In genomic region chr19:6969291-6969664, GRCm38 (mm10) we compare ENCODE assay signal across 8 mouse cellular contexts. TPM values are rescaled to one million over a fixed set of nuclear protein-coding genes. Genes with fewer than 3 reads are reported as not detected.
DNase-seq lines count a peak whose midpoint lies in the region; ATAC-seq and TF ChIP-seq lines count a peak whose summit lies in the region.

No protein-coding gene starts in this region.

- in situ Hi-C loops in ES-E14 (cut with MboI; ENCODE audit: low sequenced_read_pairs in 2 of 2, unreplicated experiment in 2 of 2): no loop called here

- peaks cover 46% of the 10 kb centered on the region for H3K4me1 ChIP-seq in heart, embryonic 13.5 days
- peaks cover 11 to 39% of the 10 kb centered on the region in 2 experiments; a peak in 3 of 4 replicates for H3K4me1 ChIP-seq in ES-E14 (ENCODE audit: control insufficient read depth in 2 of 2, insufficient read depth in 2 of 2, low read length in 2 of 2, poor library complexity in 1 of 2)
- peaks cover 63% of the 10 kb centered on the region for H3K4me1 ChIP-seq in hindbrain, embryonic 10.5 days (replicated peaks)
- H3K4me1 ChIP-seq in midbrain, embryonic 10.5 days: peaks cover 50% of the 10 kb centered on the region

- peaks cover 28% of the 10 kb centered on the region for H3K36me3 ChIP-seq in heart, embryonic 13.5 days
- peaks cover 21% of the 10 kb centered on the region for H3K36me3 ChIP-seq in ES-E14 (ENCODE audit: control insufficient read depth, insufficient read depth, low read length, poor library complexity, severe bottlenecking)
- H3K36me3 ChIP-seq in hindbrain, embryonic 10.5 days: peaks cover 22% of the 10 kb centered on the region
- H3K36me3 ChIP-seq in midbrain, embryonic 10.5 days: peaks cover 15% of the 10 kb centered on the region

- no peak for DNase-seq in heart, postnatal 25 days (ENCODE audit: low spot score)
- no peak for DNase-seq in ES-E14 (ENCODE audit: low read depth, low spot score)
- DNase-seq in hindbrain, embryonic 10.5 days (ENCODE audit: low spot score): no peak
- DNase-seq in midbrain, embryonic 10.5 days (ENCODE audit: low spot score): no peak
- no peak for DNase-seq in urinary bladder, postnatal 25 days (ENCODE audit: low spot score)
- DNase-seq in spleen, adult 12 weeks (ENCODE audit: low spot score): no peak
- DNase-seq in kidney, postnatal 4 days: no peak

- intact Hi-C loops in heart, postnatal 25 days (cut with DNase I): loop anchor here (2.0 kb wide), 2 partner anchors 14 to 46 kb away; no protein-coding TSS in a partner anchor

- H3K4me2 ChIP-seq in heart, embryonic 13.5 days: peak overlapping the region; percentile 79

- under 1% methylated on average over 20 of the region's 20 CpGs for WGBS in heart, embryonic 13.5 days
- WGBS in hindbrain, embryonic 10.5 days: 1% methylated on average over 20 of the region's 20 CpGs
- WGBS in midbrain, embryonic 10.5 days: under 1% methylated on average over 20 of the region's 20 CpGs

- no peaks in the 10 kb centered on the region for H3K27me3 ChIP-seq in heart, embryonic 13.5 days (replicated peaks)
- H3K27me3 ChIP-seq in hindbrain, embryonic 10.5 days (ENCODE audit: insufficient read depth, poor library complexity, severe bottlenecking): peaks cover 57% of the 10 kb centered on the region
- H3K27me3 ChIP-seq in midbrain, embryonic 10.5 days (ENCODE audit: low read depth, poor library complexity, severe bottlenecking): peaks cover 60% of the 10 kb centered on the region

- peak overlapping the region; percentile 89 for H3K9ac ChIP-seq in heart, embryonic 13.5 days
- H3K9ac ChIP-seq in ES-E14 (ENCODE audit: insufficient read depth, low read depth, low read length, poor library complexity, severe bottlenecking): peak overlapping the region; percentile 72

- peak overlapping the region; percentile 40; the same call in 1 of the 2 replicates for H3K27ac ChIP-seq in heart, embryonic 13.5 days (replicated peaks)
- H3K27ac ChIP-seq in ES-E14 (ENCODE audit: insufficient read depth, low read depth, low read length, poor library complexity, severe bottlenecking): no peak overlapping the region
- peak overlapping the region; percentile 86 for H3K27ac ChIP-seq in hindbrain, embryonic 10.5 days
- peak overlapping the region; percentile 82 for H3K27ac ChIP-seq in midbrain, embryonic 10.5 days (replicated peaks)

- no peaks in the 10 kb centered on the region for H3K9me3 ChIP-seq in heart, embryonic 13.5 days
- H3K9me3 ChIP-seq in ES-E14 (ENCODE audit: control insufficient read depth, insufficient read depth, low read depth, low read length): no peaks in the 10 kb centered on the region
- no peaks in the 10 kb centered on the region for H3K9me3 ChIP-seq in hindbrain, embryonic 10.5 days
- H3K9me3 ChIP-seq in midbrain, embryonic 10.5 days (replicated peaks): no peaks in the 10 kb centered on the region

- no peak for ATAC-seq in heart, embryonic 13.5 days (ENCODE audit: extremely low read depth, insufficient number of reproducible peaks, low FRiP score, low TSS enrichment)

- H3K4me3 ChIP-seq in heart, embryonic 13.5 days: peak overlapping the region; percentile 70
- H3K4me3 ChIP-seq in ES-E14 (ENCODE audit: insufficient read depth in 1 of 2, low read depth in 1 of 2, low read length in 2 of 2, poor library complexity in 1 of 2, severe bottlenecking in 1 of 2): peak overlapping the region; percentile 74 to 87
- H3K4me3 ChIP-seq in hindbrain, embryonic 10.5 days: peak overlapping the region; percentile 65
- peak overlapping the region; percentile 64 for H3K4me3 ChIP-seq in midbrain, embryonic 10.5 days

TF ChIP-seq in ES-E14, 5 proteins besides CTCF, POLR2A, EP300 and RAD21:
- TF ChIP-seq ZC3H11A (IDR thresholded peaks at IDR 0.05; ENCODE audit: borderline replicate concordance, low read depth, low read length): no peak
- TF ChIP-seq CHD2 (IDR thresholded peaks at IDR 0.05; ENCODE audit: low read depth, low read length): no peak
- TF ChIP-seq MAFK (IDR thresholded peaks at IDR 0.05; ENCODE audit: insufficient read depth, low read depth, low read length): no peak
- no peak for TF ChIP-seq ZNF384 (IDR thresholded peaks at IDR 0.05; ENCODE audit: low read depth, low read length)
- TF ChIP-seq HCFC1 (IDR thresholded peaks at IDR 0.05; ENCODE audit: borderline replicate concordance, insufficient read depth, low read length): no peak

RNA-seq across cellular contexts. Expression of gene Ppp1r14b, which starts 5.5 kb away (rescaled TPM):
- polyA plus RNA-seq in heart, embryonic 13.5 days (2015; fragmentation: Nextera tagmentation; extraction: Ambion mirVana): 82.3 and 117 TPM in 2 replicates
- total RNA-seq in heart, postnatal 25 days (2021): 100 to 1,000 TPM in 1 of 2 experiments, 10 to 100 TPM in 1; 83.5 to 112 TPM
- 365 and 385 TPM in 2 replicates for total RNA-seq in ES-E14 (2012; rRNA removed)
- polyA plus RNA-seq in hindbrain, embryonic 10.5 days (2016; fragmentation: Nextera tagmentation; extraction: Ambion mirVana): 157 and 186 TPM in 2 replicates
- polyA plus RNA-seq in midbrain, embryonic 10.5 days (2016; fragmentation: Nextera tagmentation; extraction: Ambion mirVana): 90.8 and 116 TPM in 2 replicates

RNA-seq across cellular contexts. Expression of gene Plcb3, which starts 7.0 kb away (rescaled TPM):
- polyA plus RNA-seq in heart, embryonic 13.5 days (2015; fragmentation: Nextera tagmentation; extraction: Ambion mirVana): 18.1 and 18.6 TPM in 2 replicates
- total RNA-seq in heart, postnatal 25 days (2021): 10 to 100 TPM; 15.6 to 17.7 TPM
- 42.3 and 55.1 TPM in 2 replicates for total RNA-seq in ES-E14 (2012; rRNA removed)
- 22.3 and 28.3 TPM in 2 replicates for polyA plus RNA-seq in hindbrain, embryonic 10.5 days (2016; fragmentation: Nextera tagmentation; extraction: Ambion mirVana)
- polyA plus RNA-seq in midbrain, embryonic 10.5 days (2016; fragmentation: Nextera tagmentation; extraction: Ambion mirVana): 22.4 and 23.7 TPM in 2 replicates

RNA-seq across cellular contexts. Expression of gene Fkbp2, which starts 11.0 kb away (rescaled TPM):
- polyA plus RNA-seq in heart, embryonic 13.5 days (2015; fragmentation: Nextera tagmentation; extraction: Ambion mirVana): 80.9 and 98.7 TPM in 2 replicates
- 10 to 100 TPM; 16.5 to 22.2 TPM for total RNA-seq in heart, postnatal 25 days (2021)
- 51.0 and 64.0 TPM in 2 replicates for total RNA-seq in ES-E14 (2012; rRNA removed)
- polyA plus RNA-seq in hindbrain, embryonic 10.5 days (2016; fragmentation: Nextera tagmentation; extraction: Ambion mirVana): 119 and 121 TPM in 2 replicates
- 115 and 127 TPM in 2 replicates for polyA plus RNA-seq in midbrain, embryonic 10.5 days (2016; fragmentation: Nextera tagmentation; extraction: Ambion mirVana)

RNA-seq across cellular contexts. Expression of gene Vegfb, which starts 18.2 kb away (rescaled TPM):
- polyA plus RNA-seq in heart, embryonic 13.5 days (2015; fragmentation: Nextera tagmentation; extraction: Ambion mirVana): 125 and 133 TPM in 2 replicates
- total RNA-seq in heart, postnatal 25 days (2021): 100 to 1,000 TPM; 410 to 431 TPM
- 10.0 and 14.3 TPM in 2 replicates for total RNA-seq in ES-E14 (2012; rRNA removed)
- 35.6 and 36.2 TPM in 2 replicates for polyA plus RNA-seq in hindbrain, embryonic 10.5 days (2016; fragmentation: Nextera tagmentation; extraction: Ambion mirVana)
- polyA plus RNA-seq in midbrain, embryonic 10.5 days (2016; fragmentation: Nextera tagmentation; extraction: Ambion mirVana): 35.2 and 40.8 TPM in 2 replicates

RNA-seq across cellular contexts. Expression of gene Dnajc4, which starts 23.1 kb away (rescaled TPM):
- 33.2 and 35.6 TPM in 2 replicates for polyA plus RNA-seq in heart, embryonic 13.5 days (2015; fragmentation: Nextera tagmentation; extraction: Ambion mirVana)
- 10 to 100 TPM; 48.2 to 56.1 TPM for total RNA-seq in heart, postnatal 25 days (2021)
- total RNA-seq in ES-E14 (2012; rRNA removed): 14.0 and 22.0 TPM in 2 replicates
- polyA plus RNA-seq in hindbrain, embryonic 10.5 days (2016; fragmentation: Nextera tagmentation; extraction: Ambion mirVana): 18.7 and 23.3 TPM in 2 replicates
- 20.8 and 23.1 TPM in 2 replicates for polyA plus RNA-seq in midbrain, embryonic 10.5 days (2016; fragmentation: Nextera tagmentation; extraction: Ambion mirVana)
